Mouse (Mus musculus): ENCODE measurements at regions not wholly inside any gene's neighbourhood (a gene's known extent, or its start where the extent isn't known, plus 50 kb on each side); places are given as distances from the start of the nearest gene placed in this dataset.

- TF ChIP-seq USF1 (IDR thresholded peaks at IDR 0.05; ENCODE audit: low read depth) (no peak), POLR2A (IDR thresholded peaks at IDR 0.05; ENCODE audit: insufficient read length, low read depth) (no peak), MYOD1 (IDR thresholded peaks at IDR 0.05; ENCODE audit: control insufficient read depth in 1 of 3, insufficient read length in 2 of 3, low read depth in 2 of 3) (no peak), POLR2AphosphoS2 (IDR thresholded peaks at IDR 0.05; ENCODE audit: insufficient read length, low read depth) (no peak), TCF12 (IDR thresholded peaks at IDR 0.05; ENCODE audit: insufficient read depth, poor library complexity, severe bottlenecking) (no peak), E2F4 (IDR thresholded peaks at IDR 0.05; ENCODE audit: insufficient read depth) (no peak), MYOG (IDR thresholded peaks at IDR 0.05; ENCODE audit: control insufficient read depth in 1 of 3, insufficient read depth in 1 of 3, insufficient read length in 2 of 3, low read depth in 2 of 3) (no peak), SRF (IDR thresholded peaks at IDR 0.05; ENCODE audit: control insufficient read depth, insufficient read length, low read depth) (no peak), REST (IDR thresholded peaks at IDR 0.05; ENCODE audit: insufficient read depth, insufficient read length) (no peak)
These were observed 77.7 kb downstream of the Trib2 start for GRCm38 (mm10) chr12:15738989-15739388.
